Mouse (Mus musculus) liver, adult 10 weeks (tissue): ENCODE measurements around the gene Timp3. TPM values are rescaled to one million over a fixed set of nuclear protein-coding genes. Genes with fewer than 3 reads are reported as not detected.

Experiments used
- polyA plus RNA-seq: library from polyadenylated mRNA; stranded (reverse); fragments of 350-450 nt; fragmentation: Illumina TruSeq; extraction: RNeasy Lipid Tissue Mini Kit (QIAGEN cat#74804); gene quantifications from one replicate; pipeline ENCODE4 v1.2.3, GENCODE M21; 2014; ENCODE audit warnings: low read depth, low replicate concordance

Timp3 gene
- polyA plus RNA-seq, result 16.3 TPM

DNA sequence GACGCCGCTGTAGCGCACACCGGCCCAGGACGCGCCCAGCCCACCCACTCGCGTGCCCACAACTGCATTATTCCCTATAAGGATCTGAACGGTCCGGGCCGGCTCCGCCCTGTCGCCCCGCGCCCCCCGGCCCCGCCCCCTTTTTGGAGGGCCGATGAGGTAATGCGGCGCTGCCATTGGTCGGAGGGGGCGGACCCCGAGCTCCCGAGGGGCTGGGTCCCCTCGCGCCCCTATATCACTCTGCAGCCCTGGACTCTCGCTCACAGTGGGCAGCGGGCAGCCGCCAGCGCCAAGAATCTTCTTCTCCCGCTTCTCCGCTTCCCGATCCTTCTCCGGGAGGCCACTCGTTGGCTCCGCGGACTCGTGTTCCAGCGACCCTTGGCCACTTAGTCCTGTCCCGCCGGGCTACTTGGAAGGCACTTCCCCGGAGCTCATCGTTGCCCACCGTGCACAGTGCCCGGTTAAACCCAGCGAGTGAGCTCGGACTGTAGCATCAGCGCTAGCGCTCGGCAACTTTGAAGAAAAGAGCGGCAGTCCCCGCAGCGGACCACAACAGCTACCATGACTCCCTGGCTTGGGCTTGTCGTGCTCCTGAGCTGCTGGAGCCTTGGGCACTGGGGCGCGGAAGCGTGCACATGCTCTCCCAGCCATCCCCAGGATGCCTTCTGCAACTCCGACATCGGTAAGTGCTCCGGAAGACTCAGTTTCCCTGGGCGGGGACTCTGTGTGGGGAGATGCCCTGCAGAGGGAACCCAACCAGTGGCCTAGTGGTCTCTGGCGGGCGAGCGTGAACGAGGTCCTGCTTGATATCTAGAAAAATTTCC is at the start of gene Timp3:
Gene Timp3 (plus strand): TSS at position 80 of the 824 bp plus-strand sequence.

Other genes with a start within 250 kb of the Timp3 start
- 0.19 TPM for gene Syn3, start 198.5 kb downstream of the Timp3 start, polyA plus RNA-seq